Mouse (Mus musculus) C2C12 (cell line): ENCODE data around the gene Tbc1d2.
"Not testable (repeated sequence)": the region's sequence is repeated elsewhere in the genome, so short reads cannot be mapped to it uniquely, and the experiment has no call there.

Source experiments
- CEBPB ChIP-seq: IDR thresholded peaks from one replicate; pipeline ENCODE4 v1.6.1; 2011; ENCODE audit warnings: low read depth, mild to moderate bottlenecking, control low read depth, moderate library complexity
- CTCF ChIP-seq: IDR thresholded peaks from one replicate; pipeline ENCODE4 v1.5.1; 2011; ENCODE audit not compliant: control insufficient read depth, insufficient read depth, insufficient read length
- MAX ChIP-seq: IDR thresholded peaks from one replicate; pipeline ENCODE4 v1.6.1; 2011; ENCODE audit warnings: mild to moderate bottlenecking, control low read depth
- MYOD1 ChIP-seq: IDR thresholded peaks from one replicate; pipeline ENCODE4 v1.6.1; 2011; ENCODE audit warnings: low read depth; ENCODE audit not compliant: control insufficient read depth, insufficient read length
- MYOG ChIP-seq: IDR thresholded peaks from one replicate; pipeline ENCODE4 v1.6.1; 2011; ENCODE audit not compliant: control insufficient read depth, insufficient read length; ENCODE audit errors: extremely low read depth
- USF1 ChIP-seq: IDR thresholded peaks from one replicate; pipeline ENCODE4 v1.6.1; 2011; ENCODE audit warnings: low read depth, mild to moderate bottlenecking, control low read depth, moderate library complexity

DNA sequence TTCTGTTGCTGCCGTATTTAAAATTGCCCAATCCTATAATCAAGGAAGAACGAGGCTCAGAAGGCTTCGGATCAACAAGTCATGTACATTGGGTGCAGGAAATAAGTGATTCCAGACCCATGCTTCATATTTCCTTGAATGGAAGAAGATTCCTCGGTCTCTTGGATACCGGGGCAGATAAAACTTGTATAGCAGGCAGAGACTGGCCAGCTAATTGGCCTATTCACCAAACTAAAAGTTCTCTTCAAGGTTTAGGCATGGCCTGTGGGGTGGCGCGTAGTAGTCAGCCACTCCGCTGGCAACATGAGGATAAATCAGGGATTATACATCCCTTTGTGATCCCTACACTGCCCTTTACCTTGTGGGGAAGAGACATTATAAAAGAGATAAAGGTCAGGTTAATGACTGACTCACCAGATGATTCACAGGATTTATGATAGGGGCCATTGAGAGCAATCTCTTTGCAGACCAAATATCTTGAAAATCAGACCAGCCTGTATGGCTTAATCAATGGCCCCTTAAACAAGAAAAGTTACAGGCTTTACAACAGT, 71.1 kb downstream of the Tbc1d2 start:
- TF ChIP-seq CTCF, MAX, USF1, MYOD1, CEBPB, MYOG: not testable (repeated sequence)
